Mouse (Mus musculus) left cerebral cortex, adult 9 months (tissue): ENCODE data around the gene Ext2.

ENCODE experiments used
- DNase-seq, 2 experiments: peaks; one replicate each; pipeline ENCODE4 v3.0.0; 2022; ENCODE audit warnings: low spot score in 2 of 2

The Ext2 gene

GRCm38 (mm10) chr2:93619208-93619849 lies 203.0 kb downstream of the Ext2 start:
- no peak for DNase-seq

GRCm38 (mm10) chr2:93618447-93619199 lies 203.7 kb downstream of the Ext2 start:
- no peak for DNase-seq

- no peak for DNase-seq
Observed at GRCm38 (mm10) chr2:93615845-93616689, 206.3 kb downstream of the Ext2 start.

- DNase-seq, result no peak
Observed at GRCm38 (mm10) chr2:93613020-93613419, 209.3 kb downstream of the Ext2 start.
